Mouse (Mus musculus): ENCODE measurements around the gene Syce1.

Syce1 gene

GRCm38 (mm10) chr7:140787406-140788052 is at the start of gene Syce1:
Syce1 (minus strand) TSS chr7:140787852.
- in situ Hi-C loops (cut with MboI, MseI): no loop called here

DNA sequence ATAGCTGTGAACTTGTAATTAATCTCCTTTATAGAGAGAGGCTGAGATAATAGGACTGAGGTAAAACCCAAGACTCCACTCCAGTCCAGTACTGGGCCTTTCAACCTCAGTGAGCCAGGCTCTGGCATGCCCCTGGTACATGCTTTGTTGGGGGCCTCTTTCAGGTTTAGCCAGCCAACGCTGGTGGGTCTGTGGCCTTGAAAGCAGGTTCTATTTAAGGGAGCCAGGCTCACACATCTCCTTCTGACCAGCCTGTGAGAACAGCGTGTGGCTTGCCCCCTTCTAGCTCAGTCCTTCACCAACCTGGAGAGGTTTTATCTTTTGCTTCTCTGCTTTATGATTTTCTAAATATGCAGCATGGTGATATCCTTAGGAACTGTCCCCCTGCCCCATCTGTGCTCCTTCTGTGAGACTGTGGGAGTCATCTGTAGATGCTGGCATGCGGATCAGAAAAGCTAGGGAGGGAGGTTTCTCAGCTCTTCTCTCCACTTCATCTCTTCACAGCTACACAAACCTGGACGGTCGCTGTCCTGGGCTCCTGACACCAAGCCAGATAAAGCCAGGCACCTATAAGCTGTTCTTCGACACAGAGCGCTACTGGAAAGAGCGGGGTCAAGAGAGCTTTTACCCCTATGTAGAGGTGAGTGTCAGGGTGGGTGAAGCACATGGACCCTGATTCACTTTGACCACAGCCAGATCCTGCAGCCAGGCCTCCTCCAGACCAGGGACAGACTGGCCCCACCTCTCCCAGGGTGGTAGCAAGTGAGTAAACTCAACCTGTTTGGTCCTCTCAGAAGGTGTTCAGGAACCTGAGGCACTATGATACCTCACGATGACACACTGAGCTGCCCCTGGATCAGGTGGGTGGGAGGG is 48.8 kb upstream of the Syce1 start:
- in situ Hi-C loops (cut with MboI, MseI): no loop called here

GRCm38 (mm10) chr7:140835758-140836087 is 48.1 kb upstream of the Syce1 start:
- in situ Hi-C loops (cut with MboI, MseI): no loop called here

GRCm38 (mm10) chr7:140834968-140835757 is 47.5 kb upstream of the Syce1 start, which contains the start of gene Urah:
Urah (plus strand) TSS chr7:140835018.
- in situ Hi-C loops (cut with MboI, MseI): no loop called here

- in situ Hi-C loops (cut with MboI, MseI): no loop called here
Observed at GRCm38 (mm10) chr7:140833341-140833740, 45.7 kb upstream of the Syce1 start.

GRCm38 (mm10) chr7:140831447-140831846 is 43.8 kb upstream of the Syce1 start:
- in situ Hi-C loops (cut with MboI, MseI): no loop called here

- in situ Hi-C loops (cut with MboI, MseI): no loop called here
Observed at GRCm38 (mm10) chr7:140828171-140828881, 40.7 kb upstream of the Syce1 start.

GRCm38 (mm10) chr7:140822731-140823130 is 35.1 kb upstream of the Syce1 start:
- in situ Hi-C loops (cut with MboI, MseI): no loop called here

- in situ Hi-C loops (cut with MboI, MseI): no loop called here
Observed at GRCm38 (mm10) chr7:140821653-140822329, 34.1 kb upstream of the Syce1 start, which contains the start of gene Zfp941. Zfp941 (minus strand) TSS chr7:140822178.

- in situ Hi-C loops (cut with MboI, MseI): no loop called here
Observed at GRCm38 (mm10) chr7:140821305-140821652, 33.6 kb upstream of the Syce1 start.

DNA sequence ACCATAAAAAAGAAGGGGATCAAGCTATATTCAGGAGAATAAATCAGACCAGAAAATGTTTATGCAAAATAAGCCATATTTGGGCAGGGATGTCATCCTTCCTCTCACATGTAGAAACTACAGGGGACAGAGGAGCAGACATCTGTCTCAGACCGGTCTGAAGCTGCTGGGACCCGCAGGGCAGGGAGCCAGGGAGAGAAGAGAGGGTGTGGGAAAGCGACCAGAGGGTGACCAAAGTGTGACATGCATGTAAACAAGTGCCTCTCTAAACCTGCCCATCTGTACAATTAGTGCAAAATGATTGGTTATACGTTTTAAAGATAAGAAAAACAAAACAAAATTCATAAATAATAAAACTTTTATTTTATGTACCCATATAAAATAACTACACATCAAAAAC is 32.5 kb upstream of the Syce1 start:
- in situ Hi-C loops (cut with MboI, MseI): no loop called here

DNA sequence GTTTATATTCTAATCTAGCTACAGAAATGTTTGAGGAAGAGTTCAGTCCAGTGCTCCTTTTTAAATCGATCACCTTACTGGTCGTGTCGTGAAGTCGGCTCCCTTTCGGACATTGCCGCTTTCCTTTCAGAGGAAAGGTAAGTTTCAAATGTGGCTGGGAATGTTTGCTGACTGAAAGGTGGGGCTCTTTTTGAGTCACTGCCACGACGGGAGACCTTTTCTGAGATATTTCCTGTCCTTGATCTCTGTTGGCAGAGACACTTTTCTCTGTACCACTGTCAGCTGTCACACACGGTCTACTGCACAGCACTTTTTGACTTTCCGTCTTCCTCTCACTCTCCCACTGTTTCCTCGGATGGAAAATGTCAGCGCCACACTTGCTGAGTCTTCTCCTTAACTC is 25.2 kb upstream of the Syce1 start:
- in situ Hi-C loops (cut with MboI, MseI): loop anchor here in 1 of 2 experiments (5.0 kb wide), 1 partner anchor 636 kb away; no protein-coding TSS in a partner anchor

DNA sequence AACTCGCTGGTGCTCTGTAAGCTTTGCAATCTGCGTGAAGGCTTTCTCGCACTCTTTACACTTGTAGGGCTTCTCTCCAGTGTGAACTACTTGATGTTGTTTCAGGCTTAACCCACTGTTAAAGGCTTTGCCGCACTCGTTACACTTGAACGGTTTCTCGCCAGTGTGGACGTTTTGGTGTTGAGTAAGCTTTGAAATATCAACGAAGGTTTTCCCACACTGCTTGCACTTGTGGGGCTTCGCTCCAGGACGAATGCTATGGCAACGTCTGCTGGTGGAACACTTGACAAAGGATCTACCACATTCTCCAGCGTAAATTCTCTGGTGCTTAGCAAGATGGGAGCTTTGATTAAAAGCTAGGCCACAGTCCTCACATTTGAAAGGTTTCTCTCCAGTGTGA is 24.1 kb upstream of the Syce1 start:
- in situ Hi-C loops (cut with MboI, MseI): loop anchor here in 1 of 2 experiments (5.0 kb wide), 1 partner anchor 634 kb away; no protein-coding TSS in a partner anchor

DNA sequence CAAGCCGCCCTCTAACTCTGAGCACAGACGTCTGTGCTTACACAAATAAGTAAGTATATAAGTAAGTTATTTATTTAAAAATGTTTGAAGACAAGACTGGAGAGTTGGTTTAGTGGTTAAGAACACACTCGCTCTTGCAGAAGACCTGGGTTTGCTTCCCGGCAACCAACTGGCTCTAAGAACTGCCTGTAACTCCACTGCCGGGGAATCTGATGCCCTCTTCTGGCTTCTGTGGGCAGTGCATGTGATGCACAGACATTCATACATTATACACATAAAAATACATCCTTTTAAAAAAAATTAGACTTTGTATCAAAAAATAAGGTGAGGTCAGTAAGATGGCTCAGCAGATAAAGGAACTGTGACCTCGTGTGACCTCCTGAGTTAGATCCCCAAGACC is 22.8 kb upstream of the Syce1 start:
- in situ Hi-C loops (cut with MboI, MseI): loop anchor here in 1 of 2 experiments (5.0 kb wide), 1 partner anchor 633 kb away; no protein-coding TSS in a partner anchor

DNA sequence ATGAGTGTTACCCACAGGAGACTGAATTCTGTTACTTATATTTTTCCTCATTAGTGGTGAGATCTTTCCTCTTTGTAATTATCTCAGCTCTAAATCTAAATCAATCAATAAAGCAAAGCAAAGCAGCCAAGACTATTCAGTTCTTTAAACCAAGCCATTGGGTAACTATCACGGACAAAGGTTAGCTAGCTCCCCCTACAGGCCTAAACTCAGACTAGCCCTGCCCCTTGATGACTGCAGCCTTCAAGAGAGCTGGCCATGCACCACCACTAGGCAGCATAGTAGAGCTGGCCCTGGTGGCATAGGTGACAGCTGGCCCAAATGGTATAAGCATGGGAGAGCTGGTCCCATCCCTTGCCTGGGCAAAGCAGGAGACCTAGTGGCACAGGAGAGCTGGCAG is 18.1 kb upstream of the Syce1 start:
- in situ Hi-C loops (cut with MboI, MseI): loop anchor here in 1 of 2 experiments (5.0 kb wide), 1 partner anchor 723 kb away; the partner anchor contains the start of gene Caly

DNA sequence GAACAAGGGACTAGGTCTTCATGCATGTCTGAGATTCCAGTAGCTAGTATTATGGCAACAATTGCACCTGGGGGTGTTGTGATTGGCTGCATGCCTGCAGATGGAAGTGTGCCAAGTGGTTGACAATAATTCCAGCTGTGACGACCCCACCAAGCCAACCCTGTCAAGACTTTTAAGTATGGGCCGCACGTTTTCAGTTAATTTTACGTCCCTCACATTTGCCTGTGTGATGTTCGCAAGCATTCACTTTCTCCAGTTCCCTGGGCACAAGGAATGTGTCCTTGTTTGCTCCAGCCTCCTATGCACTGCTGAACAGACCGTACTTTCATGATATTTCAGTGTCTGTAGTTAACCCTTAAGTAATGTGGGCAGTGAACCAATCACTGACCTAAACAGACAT is 15.0 kb upstream of the Syce1 start:
- in situ Hi-C loops (cut with MboI, MseI): no loop called here

GRCm38 (mm10) chr7:140798212-140798611 is 10.6 kb upstream of the Syce1 start:
- in situ Hi-C loops (cut with MboI, MseI): loop anchor here in 1 of 2 experiments (5.0 kb wide), 1 partner anchor 606 kb away; no protein-coding TSS in a partner anchor

DNA sequence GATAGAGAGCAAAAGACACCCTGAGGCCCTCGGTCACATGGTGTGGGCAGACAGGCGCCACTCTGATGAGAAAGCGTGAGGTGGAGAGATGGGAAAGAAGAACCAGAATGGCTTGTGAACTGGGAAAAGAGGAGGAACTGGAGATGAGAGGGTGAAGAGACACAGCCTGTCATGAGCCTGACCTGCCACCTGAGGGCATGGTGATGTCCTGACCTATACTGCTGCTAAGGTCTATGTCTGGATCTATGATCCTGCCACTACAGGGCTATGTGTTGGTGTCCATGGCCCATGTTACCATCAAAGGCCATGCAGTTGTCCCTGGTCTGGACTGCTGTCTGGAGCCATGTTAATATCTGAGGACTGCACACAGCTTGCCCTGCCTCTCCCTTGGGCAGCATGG is 10.0 kb upstream of the Syce1 start:
- in situ Hi-C loops (cut with MboI, MseI): loop anchor here in 1 of 2 experiments (5.0 kb wide), 1 partner anchor 605 kb away; no protein-coding TSS in a partner anchor

- in situ Hi-C loops (cut with MboI, MseI): no loop called here
Observed at GRCm38 (mm10) chr7:140793541-140793940, 5.9 kb upstream of the Syce1 start.

GRCm38 (mm10) chr7:140788053-140788435 is 392 bp upstream of the Syce1 start:
- in situ Hi-C loops (cut with MboI, MseI): no loop called here
